ENCODE assay signal across 20 mouse cellular contexts in the genomic region with DNA sequence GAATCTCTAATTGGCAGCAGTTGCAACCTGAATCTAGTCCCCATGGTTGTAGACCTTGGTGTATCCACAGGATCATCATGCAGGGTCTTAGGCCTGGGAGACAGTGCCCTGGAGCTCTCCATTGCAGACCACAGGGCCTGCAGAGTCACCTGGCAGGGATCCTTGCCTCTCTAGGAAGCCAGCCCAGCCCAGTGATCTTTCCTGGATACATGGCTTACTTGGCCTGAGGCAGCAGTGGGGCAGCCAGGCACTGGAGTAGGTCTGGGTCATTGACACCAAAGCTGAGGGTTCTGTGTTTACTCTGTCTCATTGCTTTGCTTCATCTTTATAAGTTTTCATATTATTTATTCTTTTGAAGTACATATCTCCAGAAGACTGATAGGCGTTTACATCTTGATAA. TPM values are rescaled to one million over a fixed set of nuclear protein-coding genes. Genes with fewer than 3 reads are reported as not detected.
DNase-seq lines count a peak whose midpoint lies in the region; ATAC-seq and TF ChIP-seq lines count a peak whose summit lies in the region.
"Had no signal": no experiment of that assay in that cellular context is flagged by ENCODE, and none has a peak within 500 bp of the region (broad histone marks: within the 10 kb centered on the region; RNA-seq: fewer than 3 reads in every experiment).

No protein-coding gene starts in this region.

- no peak for TF ChIP-seq EP300 in liver, postnatal 0 days (IDR thresholded peaks at IDR 0.05; ENCODE audit: low read depth)
- no peak for TF ChIP-seq EP300 in stomach, postnatal 0 days (optimal IDR thresholded peaks at IDR 0.05)

- no peak overlapping the region for H3K27ac ChIP-seq in liver, adult 2 months (replicated peaks; ENCODE audit: insufficient read depth, low read depth, low read length)
- H3K27ac ChIP-seq in liver, postnatal 0 days (ENCODE audit: low read depth): no peak overlapping the region
- no peak overlapping the region for H3K27ac ChIP-seq in stomach, postnatal 0 days (replicated peaks)
- H3K27ac ChIP-seq: embryonic facial prominence, embryonic 10.5 days; forebrain, embryonic 12.5 days; heart, embryonic 13.5 days; hindbrain, embryonic 15.5 days; liver, embryonic 12.5 days; macrophage; midbrain, embryonic 10.5 days had no signal

- no peak overlapping the region for H3K4me3 ChIP-seq in liver, adult 2 months (ENCODE audit: insufficient read depth, low read depth, low read length)
- H3K4me3 ChIP-seq in liver, postnatal 0 days (ENCODE audit: low read depth, low read length): no peak overlapping the region
- no peak overlapping the region for H3K4me3 ChIP-seq in stomach, postnatal 0 days (ENCODE audit: low read depth, low read length)
- H3K4me3 ChIP-seq: embryonic facial prominence, embryonic 10.5 days; forebrain, embryonic 12.5 days; heart, embryonic 13.5 days; hindbrain, embryonic 15.5 days; liver, embryonic 12.5 days; midbrain, embryonic 10.5 days had no signal

- DNase-seq in gastrocnemius, adult 18-20 months (ENCODE audit: low spot score): peak; percentile 33
- no peak for DNase-seq in gastrocnemius, postnatal 4 days (ENCODE audit: low spot score in 2 of 2)
- peak; percentile 71 for DNase-seq in liver, adult 2 months (ENCODE audit: extremely low read depth, low read depth, low spot score)
- no peak for DNase-seq in liver, postnatal 0 days
- DNase-seq in adrenal gland, postnatal 36 days: peak; percentile 14 to 33
- peak; percentile 12 to 21 for DNase-seq in gastrocnemius, postnatal 36 days
- no peak for DNase-seq in left cerebral cortex, adult 8-10 months (ENCODE audit: low spot score in 2 of 2)
- DNase-seq in stomach, postnatal 0 days (ENCODE audit: low spot score): no peak
- DNase-seq: B cell, adult 2 months; heart, adult 11 months; lung, embryonic 14.5 days; right cerebral cortex, postnatal 4 days had no signal

- no peaks in the 10 kb centered on the region for H3K9me3 ChIP-seq in liver, postnatal 0 days (ENCODE audit: low read length)
- H3K9me3 ChIP-seq in stomach, postnatal 0 days (ENCODE audit: control insufficient read depth, low read length): no peaks in the 10 kb centered on the region
- H3K9me3 ChIP-seq: embryonic facial prominence, embryonic 10.5 days; forebrain, embryonic 12.5 days; heart, embryonic 13.5 days; hindbrain, embryonic 15.5 days; liver, embryonic 12.5 days; midbrain, embryonic 10.5 days had no signal

- H3K79me2 ChIP-seq in liver, adult 2 months (ENCODE audit: control insufficient read depth, insufficient read depth, low read length): no peaks in the 10 kb centered on the region; the same call in 1 of the 2 replicates

- no peak for TF ChIP-seq POLR2A in liver, adult 2 months (IDR thresholded peaks at IDR 0.05; ENCODE audit: extremely low read depth, insufficient read depth, low read length)

- no peak overlapping the region for H3K9ac ChIP-seq in liver, adult 2 months (ENCODE audit: low read depth, low read length)
- no peak overlapping the region for H3K9ac ChIP-seq in liver, postnatal 0 days (replicated peaks)
- H3K9ac ChIP-seq in stomach, postnatal 0 days (ENCODE audit: low read length): no peak overlapping the region
- H3K9ac ChIP-seq: forebrain, embryonic 12.5 days; heart, embryonic 13.5 days; hindbrain, embryonic 15.5 days; liver, embryonic 12.5 days; lung, embryonic 14.5 days had no signal

- peaks cover 2% of the 10 kb centered on the region; the same call in 1 of the 2 replicates for H3K4me1 ChIP-seq in liver, adult 2 months (ENCODE audit: control insufficient read depth, insufficient read depth, low read length)
- H3K4me1 ChIP-seq in liver, postnatal 0 days (ENCODE audit: insufficient read depth): no peaks in the 10 kb centered on the region
- H3K4me1 ChIP-seq in stomach, postnatal 0 days (replicated peaks; ENCODE audit: control insufficient read depth, insufficient read depth): no peaks in the 10 kb centered on the region
- H3K4me1 ChIP-seq: embryonic facial prominence, embryonic 10.5 days; forebrain, embryonic 12.5 days; hindbrain, embryonic 15.5 days; liver, embryonic 12.5 days; midbrain, embryonic 10.5 days had no signal

- TF ChIP-seq CTCF in liver, adult 2 months (IDR thresholded peaks at IDR 0.05; ENCODE audit: low read depth, low read length): no peak
- no peak for TF ChIP-seq CTCF in liver, postnatal 0 days (IDR thresholded peaks at IDR 0.05; ENCODE audit: low read depth)
- TF ChIP-seq CTCF in stomach, postnatal 0 days (IDR thresholded peaks at IDR 0.05; ENCODE audit: low read depth): no peak

- H3K4me2 ChIP-seq in liver, postnatal 0 days (ENCODE audit: low read depth, low read length): no peak overlapping the region
- no peak overlapping the region for H3K4me2 ChIP-seq in stomach, postnatal 0 days (replicated peaks; ENCODE audit: low read depth)
- H3K4me2 ChIP-seq: forebrain, embryonic 12.5 days; heart, embryonic 13.5 days; hindbrain, embryonic 15.5 days; liver, embryonic 12.5 days; lung, embryonic 14.5 days had no signal

- WGBS in liver, adult 2 months: 23% methylated on average over 1 of the region's 1 CpGs
- 78% methylated on average over 1 of the region's 1 CpGs for WGBS in liver, postnatal 0 days (ENCODE audit: insufficient replicate concordance)
- 82% methylated on average over 1 of the region's 1 CpGs for WGBS in stomach, postnatal 0 days

- H3K27me3 ChIP-seq in liver, adult 2 months (ENCODE audit: control insufficient read depth, insufficient read depth, low read length): no peaks in the 10 kb centered on the region
- no peaks in the 10 kb centered on the region for H3K27me3 ChIP-seq in liver, postnatal 0 days (ENCODE audit: insufficient read depth, low read length)
- no peaks in the 10 kb centered on the region for H3K27me3 ChIP-seq in stomach, postnatal 0 days (ENCODE audit: control insufficient read depth, insufficient read depth, low read length)
- H3K27me3 ChIP-seq: forebrain, embryonic 12.5 days; heart, embryonic 13.5 days; hindbrain, embryonic 15.5 days; liver, embryonic 12.5 days had no signal

- H3K36me3 ChIP-seq in liver, adult 2 months (ENCODE audit: control insufficient read depth, insufficient read depth, low read length): peaks cover 49% of the 10 kb centered on the region
- peaks cover 62% of the 10 kb centered on the region for H3K36me3 ChIP-seq in liver, postnatal 0 days (replicated peaks; ENCODE audit: insufficient read depth, low read length)
- H3K36me3 ChIP-seq in stomach, postnatal 0 days (ENCODE audit: control insufficient read depth, insufficient read depth, low read length): peaks cover 19% of the 10 kb centered on the region

- intact Hi-C loops in gastrocnemius, postnatal 36 days (cut with DNase I): no loop called here

- no peak for ATAC-seq in liver, postnatal 0 days
- ATAC-seq in stomach, postnatal 0 days (ENCODE audit: low FRiP score, low TSS enrichment): no peak
- ATAC-seq: intestine, embryonic 16.5 days; liver, embryonic 12.5 days had no signal

RNA-seq across cellular contexts. Expression of a gene that starts 25.9 kb away (rescaled TPM):
- total RNA-seq in gastrocnemius, adult 18-20 months (2021): 10 to 100 TPM; 16.6 to 21.3 TPM
- 10 to 100 TPM; 52.0 to 54.2 TPM for total RNA-seq in gastrocnemius, postnatal 4 days (2021)
- total RNA-seq in liver, adult 2 months (2014; rRNA removed): 21.1 and 21.9 TPM in 2 replicates
- 13.7 and 14.4 TPM in 2 replicates for polyA plus RNA-seq in liver, adult 2 months (2012; rRNA removed)
- 26.1 and 29.1 TPM in 2 replicates for polyA plus RNA-seq in liver, postnatal 0 days (2015; fragmentation: Nextera tagmentation; extraction: Ambion mirVana)
- total RNA-seq in adrenal gland, postnatal 36 days (2021): 10 to 100 TPM; 59.2 to 62.0 TPM
- total RNA-seq in gastrocnemius, postnatal 36 days (2021): 10 to 100 TPM; 17.1 to 18.0 TPM
- total RNA-seq in left cerebral cortex, adult 8-10 months (2022): 10 to 100 TPM; 60.7 to 70.3 (median 65.0) TPM
- 33.3 and 33.5 TPM in 2 replicates for polyA plus RNA-seq in stomach, postnatal 0 days (2015; fragmentation: Nextera tagmentation; extraction: Ambion mirVana)

RNA-seq across cellular contexts. Expression of a gene that starts 29.6 kb away (rescaled TPM):
- total RNA-seq in gastrocnemius, adult 18-20 months (2021): 10 to 100 TPM in 1 of 2 experiments, 1 to 10 TPM in 1; 9.4 to 11.2 TPM
- 10 to 100 TPM; 14.2 to 14.3 TPM for total RNA-seq in gastrocnemius, postnatal 4 days (2021)
- 11.5 and 15.8 TPM in 2 replicates for total RNA-seq in liver, adult 2 months (2014; rRNA removed)
- polyA plus RNA-seq in liver, adult 2 months (2012; rRNA removed): 8.5 and 8.8 TPM in 2 replicates
- polyA plus RNA-seq in liver, postnatal 0 days (2015; fragmentation: Nextera tagmentation; extraction: Ambion mirVana): 7.3 and 8.0 TPM in 2 replicates
- 10 to 100 TPM; 17.8 to 22.9 TPM for total RNA-seq in adrenal gland, postnatal 36 days (2021)
- total RNA-seq in gastrocnemius, postnatal 36 days (2021): 10 to 100 TPM in 1 of 2 experiments, 1 to 10 TPM in 1; 9.4 to 12.2 TPM
- 10 to 100 TPM; 24.3 to 29.5 (median 27.4) TPM for total RNA-seq in left cerebral cortex, adult 8-10 months (2022)
- polyA plus RNA-seq in stomach, postnatal 0 days (2015; fragmentation: Nextera tagmentation; extraction: Ambion mirVana): 14.3 and 15.2 TPM in 2 replicates

Comparison
In these comparisons a context has a peak if more than half of its experiments do, and no peak if none do; other contexts are left out.
1. DNase-seq: peak in gastrocnemius, adult 18-20 months (single experiment), liver, adult 2 months (single experiment), adrenal gland, postnatal 36 days (2 of 2) and gastrocnemius, postnatal 36 days (2 of 2); none in gastrocnemius, postnatal 4 days (0 of 2), liver, postnatal 0 days (single experiment), left cerebral cortex, adult 8-10 months (0 of 2) and stomach, postnatal 0 days (single experiment).